Comparison of ENCODE assay signal across 9 mouse cellular contexts in the genomic region with DNA sequence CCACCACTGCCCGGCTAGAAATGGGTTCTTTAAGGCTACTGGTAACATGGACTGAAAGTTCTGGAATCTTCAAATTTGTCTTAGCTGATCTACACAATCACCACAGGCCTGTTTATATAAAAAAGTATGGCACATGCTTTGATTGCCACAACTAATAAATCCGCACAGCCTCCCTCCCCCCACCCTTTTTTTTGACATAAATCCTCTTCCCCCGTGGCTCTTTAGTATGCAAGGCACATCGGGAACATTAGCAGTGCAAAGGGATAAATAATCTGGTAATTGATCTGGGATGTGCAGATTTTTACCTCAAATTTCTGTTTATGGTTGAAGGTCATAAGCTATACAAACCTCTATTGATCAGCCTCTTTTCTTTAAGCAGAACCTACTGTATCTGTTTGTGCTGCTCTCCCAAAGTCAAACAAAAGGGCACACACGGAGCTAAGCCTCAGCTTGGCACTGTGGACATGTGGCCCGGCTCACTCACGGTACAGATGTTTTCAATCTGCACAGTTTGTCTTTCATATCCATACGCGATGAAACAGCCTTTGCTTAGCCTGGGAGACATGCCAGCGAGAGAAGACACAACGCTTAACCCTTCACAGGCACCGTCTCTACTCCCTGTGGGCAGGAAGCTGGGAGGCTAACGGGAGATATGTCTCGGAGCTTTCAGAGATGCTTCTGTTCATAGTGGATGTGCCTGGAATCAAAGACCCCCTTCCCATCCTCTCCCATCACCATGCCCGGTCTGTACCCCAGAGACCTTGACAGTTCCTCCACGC.
A peak's percentile ranks its signal among the peaks of the same experiment; 100 is the strongest.
DNase-seq lines count a peak whose midpoint lies in the region; ATAC-seq lines count a peak whose summit lies in the region.
"Had no signal": no experiment of that assay in that cellular context is flagged by ENCODE, and none has a peak within 500 bp of the region (broad histone marks: within the 10 kb centered on the region; RNA-seq: fewer than 3 reads in every experiment).

No protein-coding gene starts in this region.

- peaks cover 9% of the 10 kb centered on the region for H3K4me1 ChIP-seq in intestine, embryonic 16.5 days (ENCODE audit: control insufficient read depth, insufficient read depth, low read length)
- H3K4me1 ChIP-seq in limb, embryonic 12.5 days (replicated peaks) = peaks cover 8% of the 10 kb centered on the region
- H3K4me1 ChIP-seq in neural tube, embryonic 14.5 days (ENCODE audit: control insufficient read depth, insufficient read depth, low read length) = no peaks in the 10 kb centered on the region

- WGBS in intestine, embryonic 16.5 days = 38% methylated on average over 16 of the region's 16 CpGs
- WGBS in limb, embryonic 12.5 days = 38% methylated on average over 16 of the region's 16 CpGs
- WGBS in neural tube, embryonic 14.5 days = 34% methylated on average over 16 of the region's 16 CpGs

- H3K9me3 ChIP-seq in intestine, embryonic 16.5 days (ENCODE audit: control insufficient read depth, low read length) = no peaks in the 10 kb centered on the region
- no peaks in the 10 kb centered on the region for H3K9me3 ChIP-seq in limb, embryonic 12.5 days
- H3K9me3 ChIP-seq in neural tube, embryonic 14.5 days (ENCODE audit: control insufficient read depth, low read length) = no peaks in the 10 kb centered on the region

- H3K36me3 ChIP-seq in intestine, embryonic 16.5 days (ENCODE audit: control insufficient read depth, insufficient read depth, low read length) = no peaks in the 10 kb centered on the region
- H3K36me3 ChIP-seq in limb, embryonic 12.5 days = no peaks in the 10 kb centered on the region
- no peaks in the 10 kb centered on the region for H3K36me3 ChIP-seq in neural tube, embryonic 14.5 days (ENCODE audit: control insufficient read depth, insufficient read depth, low read length)

- peak; percentile 2 for DNase-seq in left cerebral cortex, adult 11 months (ENCODE audit: low spot score)
- DNase-seq in left cerebral cortex, postnatal 36 days (ENCODE audit: low spot score in 2 of 2) = no peak
- DNase-seq in gastrocnemius, postnatal 25 days = peak; percentile 12
- DNase-seq in cerebellum, adult 11-12 months = no peak

- no peak overlapping the region for H3K4me3 ChIP-seq in intestine, embryonic 16.5 days (ENCODE audit: low read length)
- H3K4me3 ChIP-seq in limb, embryonic 12.5 days (replicated peaks) = no peak overlapping the region
- H3K4me3 ChIP-seq in neural tube, embryonic 14.5 days (ENCODE audit: low read depth, low read length) = no peak overlapping the region

- peak; percentile 66 for ATAC-seq in intestine, embryonic 16.5 days
- ATAC-seq in limb, embryonic 12.5 days (ENCODE audit: insufficient number of reproducible peaks, insufficient read depth, low FRiP score, low TSS enrichment, low read depth) = no peak
- ATAC-seq in neural tube, embryonic 14.5 days (ENCODE audit: low read depth) = peak; percentile 31; the same call in 1 of the 2 replicates
- no peak for ATAC-seq in monocyte, adult 5-6 weeks (replicated peaks; ENCODE audit: insufficient number of reproducible peaks, low FRiP score, low TSS enrichment, poor library complexity, severe bottlenecking)
- ATAC-seq: Patski had no signal

- intact Hi-C loops in left cerebral cortex, postnatal 36 days (cut with DNase I) = no loop called here

- peak overlapping the region; percentile 12 for H3K4me2 ChIP-seq in intestine, embryonic 16.5 days (ENCODE audit: low read depth, low read length)
- H3K4me2 ChIP-seq in limb, embryonic 12.5 days = peak overlapping the region; percentile 28
- peak overlapping the region; percentile 22; the same call in 1 of the 2 replicates for H3K4me2 ChIP-seq in neural tube, embryonic 14.5 days (ENCODE audit: low read depth, low read length)

- no peaks in the 10 kb centered on the region for H3K27me3 ChIP-seq in intestine, embryonic 16.5 days (replicated peaks; ENCODE audit: control insufficient read depth, insufficient read depth, low read length)
- H3K27me3 ChIP-seq in limb, embryonic 12.5 days = no peaks in the 10 kb centered on the region
- H3K27me3 ChIP-seq in neural tube, embryonic 14.5 days (ENCODE audit: control insufficient read depth, insufficient read depth, low read length) = no peaks in the 10 kb centered on the region

- 0 out of 2 replicates have a peak overlapping the region, but pooled peaks have one; percentile 1 for H3K9ac ChIP-seq in intestine, embryonic 16.5 days (ENCODE audit: low read depth, low read length)
- H3K9ac ChIP-seq in limb, embryonic 12.5 days (replicated peaks) = no peak overlapping the region
- H3K9ac ChIP-seq in neural tube, embryonic 14.5 days (replicated peaks; ENCODE audit: low read depth, low read length) = no peak overlapping the region

- no peak overlapping the region for H3K27ac ChIP-seq in intestine, embryonic 16.5 days (ENCODE audit: low read length)
- H3K27ac ChIP-seq in limb, embryonic 12.5 days = no peak overlapping the region
- no peak overlapping the region for H3K27ac ChIP-seq in neural tube, embryonic 14.5 days (ENCODE audit: low read depth, low read length)

Comparison
In these comparisons a context has a peak if more than half of its experiments do, and no peak if none do; other contexts are left out.
1. DNase-seq: peak in left cerebral cortex, adult 11 months (single experiment) and gastrocnemius, postnatal 25 days (single experiment); none in left cerebral cortex, postnatal 36 days (0 of 2) and cerebellum, adult 11-12 months (single experiment).
2. ATAC-seq: peak in intestine, embryonic 16.5 days (single experiment) and neural tube, embryonic 14.5 days (single experiment); none in limb, embryonic 12.5 days (single experiment) and monocyte, adult 5-6 weeks (single experiment).
3. Peak in every context shown above with its lines, with median percentiles within 50 percentile points of each other: H3K4me2 ChIP-seq.